Mouse (Mus musculus) kidney, postnatal 0 days (tissue): ENCODE measurements at regions not wholly inside any gene's neighbourhood (a gene's known extent, or its start where the extent isn't known, plus 50 kb on each side); places are given as distances from the start of the nearest gene placed in this dataset.

ENCODE experiments used
- ATAC-seq: fragments of 200-750 bp; cut with Nextera tagmentation; replicated peaks from 2 replicates; pipeline ENCODE4 v1.8.0; 2017; ENCODE audit warnings: low read depth, moderate number of reproducible peaks, moderate TSS enrichment, moderate library complexity; ENCODE audit not compliant: low FRiP score
- DNase-seq: peaks from one replicate; pipeline ENCODE4 v3.0.0-alpha.2; 2016; ENCODE audit warnings: low spot score
- H3K27ac ChIP-seq: fragments of 300-500 bp; sonication (generic); 2 replicates; pipeline ENCODE4 v1.5.1; 2014; ENCODE audit warnings: mild to moderate bottlenecking
- H3K27me3 ChIP-seq: fragments of 300-500 bp; sonication (generic); 2 replicates; pipeline ENCODE4 v1.6.1; 2014; ENCODE audit warnings: low read length, mixed read lengths; ENCODE audit not compliant: insufficient read depth
- H3K36me3 ChIP-seq: fragments of 300-500 bp; sonication (generic); 2 replicates; pipeline ENCODE4 v1.6.1; 2014; ENCODE audit warnings: low read length, mixed read lengths; ENCODE audit not compliant: insufficient read depth
- H3K4me1 ChIP-seq: fragments of 300-500 bp; sonication (generic); replicated peaks from 2 replicates; pipeline ENCODE4 v1.6.1; 2014; ENCODE audit warnings: antibody characterized with exemption, low read length, mixed read lengths; ENCODE audit not compliant: insufficient read depth
- H3K4me2 ChIP-seq: fragments of 300-500 bp; sonication (generic); 2 replicates; pipeline ENCODE4 v1.6.1; 2014; ENCODE audit warnings: mild to moderate bottlenecking, low read length, moderate library complexity, mixed read lengths
- H3K4me3 ChIP-seq: fragments of 300-500 bp; sonication (generic); replicated peaks from 2 replicates; pipeline ENCODE4 v1.5.1; 2014; ENCODE audit warnings: low read depth, low read length
- H3K9ac ChIP-seq: fragments of 300-500 bp; sonication (generic); 2 replicates; pipeline ENCODE4 v1.6.1; 2014; ENCODE audit warnings: low read depth, low read length
- H3K9me3 ChIP-seq: fragments of 300-500 bp; sonication (generic); replicated peaks from 2 replicates; pipeline ENCODE4 v1.6.1; 2016; ENCODE audit warnings: low read length, inconsistent platforms, mixed read lengths
- CTCF ChIP-seq: IDR thresholded peaks from 2 replicates; pipeline ENCODE4 v1.5.1; 2016; ENCODE audit warnings: antibody characterized with exemption, low read depth, mild to moderate bottlenecking, moderate library complexity
- WGBS: fragments of 180-500 bp; shearing (Covaris S2); extraction: QIAGEN DNeasy Blood & Tissue Kit; methylation state at CpG from one replicate; pipeline ENCODE4 v1.1.7; 2014; 5-methylcytosine and 5-hydroxymethylcytosine counted together

GRCm38 (mm10) chr14:9028811-9029210 is 362.8 kb upstream of the 4930452B06Rik start:
- no peak for DNase-seq
- Histone ChIP-seq H3K36me3 (no peaks in the 10 kb centered on the region), H3K4me2 (no peak overlapping the region), H3K9ac (no peak overlapping the region), H3K4me1 (no peaks in the 10 kb centered on the region), H3K9me3 (no peaks in the 10 kb centered on the region), H3K27ac (no peak overlapping the region), H3K27me3 (no peaks in the 10 kb centered on the region), H3K4me3 (no peak overlapping the region)
- no peak for TF ChIP-seq CTCF
- ATAC-seq: no peak
- WGBS: 57% methylated on average over 6 of the region's 6 CpGs

- H3K9me3 ChIP-seq: no peaks in the 10 kb centered on the region
- DNase-seq (no peak), ATAC-seq (no peak)
- 89% methylated on average over 6 of the region's 6 CpGs for WGBS
- no peak overlapping the region for H3K27ac ChIP-seq
- H3K4me3 ChIP-seq: no peak overlapping the region
- no peaks in the 10 kb centered on the region for H3K4me1 ChIP-seq
- no peaks in the 10 kb centered on the region for H3K36me3 ChIP-seq
- no peak overlapping the region for H3K9ac ChIP-seq
- H3K4me2 ChIP-seq: no peak overlapping the region
- H3K27me3 ChIP-seq: no peaks in the 10 kb centered on the region
- no peak for TF ChIP-seq CTCF
These were observed 349.8 kb upstream of the 4930452B06Rik start for GRCm38 (mm10) chr14:9015826-9016225.

- Histone ChIP-seq H3K27me3 (no peaks in the 10 kb centered on the region), H3K9ac (no peak overlapping the region), H3K4me2 (no peak overlapping the region), H3K9me3 (no peaks in the 10 kb centered on the region), H3K27ac (no peak overlapping the region), H3K36me3 (no peaks in the 10 kb centered on the region), H3K4me1 (no peaks in the 10 kb centered on the region), H3K4me3 (no peak overlapping the region)
- ATAC-seq (no peak), DNase-seq (no peak)
- no peak for TF ChIP-seq CTCF
- WGBS: 73% methylated on average over 2 of the region's 2 CpGs
These were observed 337.0 kb upstream of the 4930452B06Rik start for GRCm38 (mm10) chr14:9003034-9003433.

- no peak for TF ChIP-seq CTCF
- Histone ChIP-seq H3K27me3 (no peaks in the 10 kb centered on the region), H3K4me1 (no peaks in the 10 kb centered on the region), H3K4me2 (no peak overlapping the region), H3K9me3 (no peaks in the 10 kb centered on the region), H3K4me3 (no peak overlapping the region), H3K9ac (no peak overlapping the region), H3K36me3 (no peaks in the 10 kb centered on the region), H3K27ac (no peak overlapping the region)
- 78% methylated on average over 3 of the region's 3 CpGs for WGBS
- DNase-seq (no peak), ATAC-seq (no peak)
These were observed 334.5 kb upstream of the 4930452B06Rik start for GRCm38 (mm10) chr14:9000408-9001092.

GRCm38 (mm10) chr14:8999815-9000214 is 333.8 kb upstream of the 4930452B06Rik start:
- no peak for ATAC-seq
- Histone ChIP-seq H3K27me3 (no peaks in the 10 kb centered on the region), H3K9me3 (no peaks in the 10 kb centered on the region), H3K27ac (no peak overlapping the region), H3K4me3 (no peak overlapping the region), H3K36me3 (no peaks in the 10 kb centered on the region), H3K4me2 (no peak overlapping the region), H3K4me1 (no peaks in the 10 kb centered on the region), H3K9ac (no peak overlapping the region)
- DNase-seq: no peak
- no peak for TF ChIP-seq CTCF
- WGBS: 90% methylated on average over 1 of the region's 1 CpGs

GRCm38 (mm10) chr14:8993421-8993820 is 327.4 kb upstream of the 4930452B06Rik start:
- no peak overlapping the region for H3K4me3 ChIP-seq
- no peaks in the 10 kb centered on the region for H3K36me3 ChIP-seq
- H3K27me3 ChIP-seq: no peaks in the 10 kb centered on the region
- no peaks in the 10 kb centered on the region for H3K4me1 ChIP-seq
- WGBS: 31% methylated on average over 1 of the region's 1 CpGs
- no peak overlapping the region for H3K27ac ChIP-seq
- no peak overlapping the region for H3K9ac ChIP-seq
- H3K4me2 ChIP-seq: no peak overlapping the region
- ATAC-seq (no peak), DNase-seq (no peak)
- no peak for TF ChIP-seq CTCF
- H3K9me3 ChIP-seq: no peaks in the 10 kb centered on the region
